Mouse (Mus musculus): ENCODE measurements around the gene Ethe1. TPM values are rescaled to one million over a fixed set of nuclear protein-coding genes. Genes with fewer than 3 reads are reported as not detected.

Gene Ethe1
- total RNA-seq (2022): 10 to 100 TPM; 66.1 to 75.2 (median 70.0) TPM

DNA sequence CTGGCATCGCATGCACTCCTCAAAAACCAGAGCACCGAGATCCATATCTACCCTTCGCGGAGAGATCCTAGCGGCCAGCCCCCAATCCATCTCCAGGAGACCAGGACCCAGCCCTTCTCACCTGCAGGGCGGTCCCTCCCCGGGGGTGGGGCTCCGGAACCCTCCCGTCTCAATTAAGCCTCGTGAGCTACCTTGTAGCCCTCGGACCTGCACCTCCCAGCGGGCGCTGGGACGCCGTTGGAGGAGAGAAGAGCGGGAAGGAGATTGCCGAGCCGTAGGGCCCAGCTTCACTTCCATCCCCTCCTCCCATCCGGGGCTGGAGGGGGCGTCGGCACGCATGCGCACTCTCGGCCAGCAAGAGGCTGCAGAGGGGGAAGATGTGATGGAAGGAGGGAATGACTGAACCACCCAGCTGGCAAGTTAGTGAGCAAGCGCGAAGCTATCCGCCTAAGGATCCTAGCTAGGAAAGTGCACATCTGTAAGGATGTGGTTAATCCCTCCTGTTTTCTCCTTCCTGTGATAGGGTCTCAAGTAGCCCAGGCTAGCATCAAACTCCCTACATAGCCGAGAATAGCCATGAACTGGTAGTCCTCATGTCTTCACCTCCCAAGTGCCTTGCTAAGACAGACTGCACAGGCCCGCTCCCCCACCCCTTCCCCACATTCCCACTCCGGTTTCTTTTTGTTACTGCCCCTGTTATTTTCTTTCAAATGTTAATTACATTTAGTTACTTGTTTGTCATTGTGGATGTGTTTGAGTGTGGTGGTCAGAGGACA lies at the start of gene Ethe1, which contains the start of gene Zfp575:
Gene Ethe1 (plus strand): TSS at position 214 of the 776 bp plus-strand sequence.
Gene Zfp575 (minus strand): TSS at position 312 of the 776 bp plus-strand sequence.
- DNase-seq (ENCODE audit: low spot score): no peak

DNA sequence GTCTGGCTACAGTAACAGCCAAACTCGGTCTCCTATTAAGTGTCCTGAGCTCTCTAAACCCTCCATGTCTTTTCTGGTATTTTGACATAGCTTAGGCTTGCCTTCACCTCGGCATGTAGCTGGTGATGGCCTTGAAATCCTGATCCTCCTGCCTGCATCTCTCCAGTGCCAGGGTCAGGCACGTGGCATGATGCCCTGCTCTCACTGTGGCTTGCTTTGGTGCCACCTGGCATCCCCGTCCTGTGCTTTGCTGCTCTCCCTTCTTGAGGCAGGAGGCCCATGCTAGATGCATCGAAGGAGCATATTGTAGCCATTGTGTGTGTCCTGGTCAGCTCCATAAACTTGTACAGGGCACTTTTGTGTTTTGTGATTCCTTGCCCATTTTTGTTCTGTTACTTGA lies 49.8 kb upstream of the Ethe1 start:
- no peak for DNase-seq (ENCODE audit: low spot score)

DNA sequence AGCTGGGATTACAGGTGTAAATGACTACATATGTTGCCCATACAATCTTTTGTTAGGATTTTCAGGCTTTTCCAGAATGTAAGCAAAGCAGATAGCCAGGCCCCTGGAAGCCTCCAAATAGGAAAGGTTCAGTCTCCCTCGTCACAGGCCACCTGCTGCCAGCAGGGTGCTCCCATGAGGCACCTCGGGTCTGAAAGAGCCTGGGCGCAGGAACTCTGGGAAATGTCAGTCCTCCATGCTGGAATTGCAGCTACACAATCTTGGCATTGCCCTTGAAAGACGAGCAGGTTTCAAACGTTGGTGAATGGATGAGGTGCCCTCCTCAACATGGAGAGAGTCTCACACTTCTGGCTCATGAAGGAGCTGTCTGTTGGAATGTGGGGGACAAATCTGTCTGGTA lies 49.2 kb upstream of the Ethe1 start:
- no peak for DNase-seq (ENCODE audit: low spot score)

DNA sequence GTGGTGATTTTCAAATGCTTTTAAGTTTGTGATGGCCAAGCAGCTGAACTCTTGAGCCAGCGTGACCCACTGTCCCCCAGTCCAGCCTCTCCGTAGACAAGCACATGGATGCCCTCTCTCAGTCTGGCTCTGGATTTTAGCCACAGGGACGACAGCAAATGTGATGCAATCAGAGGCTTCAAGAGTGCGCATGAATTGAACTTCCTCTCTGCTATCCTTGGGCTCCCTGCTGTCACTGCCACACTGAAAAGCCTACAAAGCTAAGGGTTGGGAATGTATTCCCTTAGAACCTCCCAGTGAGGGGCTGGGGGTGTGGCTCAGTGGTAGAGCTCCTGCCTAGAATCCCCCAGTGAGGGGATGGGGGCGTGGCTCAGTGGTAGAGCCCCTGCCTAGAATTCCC lies 48.6 kb upstream of the Ethe1 start:
- DNase-seq (ENCODE audit: low spot score): no peak

DNA sequence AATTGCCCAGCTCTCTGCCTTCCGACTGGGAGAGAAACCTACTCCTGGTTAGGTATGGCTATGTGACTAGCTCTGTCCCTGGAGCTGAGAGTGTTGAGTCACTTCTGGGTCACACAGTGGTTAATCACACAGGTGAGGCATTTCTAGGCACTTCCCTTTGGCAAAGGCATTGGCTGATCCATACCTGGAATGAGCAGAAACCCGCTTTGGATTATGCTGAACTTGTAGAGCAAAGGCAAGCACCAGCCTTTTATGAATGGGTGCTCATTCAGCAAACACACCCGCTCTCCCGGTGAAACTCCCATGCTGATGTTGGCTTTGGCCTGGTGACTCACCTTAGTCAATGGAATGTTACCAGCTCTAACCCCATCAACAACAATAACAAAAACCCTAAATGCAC lies 47.7 kb upstream of the Ethe1 start:
- no peak for DNase-seq (ENCODE audit: low spot score)

DNA sequence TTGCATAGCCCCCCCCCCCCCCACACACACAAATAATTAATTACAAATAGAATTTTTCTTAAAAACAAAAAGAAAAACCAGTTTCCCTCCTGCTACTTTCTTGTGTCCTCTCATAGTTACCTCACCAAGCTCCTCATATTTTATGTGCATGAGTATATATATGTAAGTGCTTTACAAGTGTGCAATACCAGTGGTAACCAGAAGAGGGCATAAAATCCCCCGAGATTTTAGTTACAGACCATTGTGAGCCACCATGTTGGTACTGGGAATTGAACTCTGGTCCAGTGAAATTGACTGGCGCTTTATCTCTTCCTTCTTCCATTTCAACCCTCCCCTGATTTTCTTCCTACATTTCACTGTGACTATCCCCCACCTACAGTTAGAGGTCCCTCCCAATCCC lies 42.8 kb upstream of the Ethe1 start:
- no peak for DNase-seq (ENCODE audit: low spot score)

DNA sequence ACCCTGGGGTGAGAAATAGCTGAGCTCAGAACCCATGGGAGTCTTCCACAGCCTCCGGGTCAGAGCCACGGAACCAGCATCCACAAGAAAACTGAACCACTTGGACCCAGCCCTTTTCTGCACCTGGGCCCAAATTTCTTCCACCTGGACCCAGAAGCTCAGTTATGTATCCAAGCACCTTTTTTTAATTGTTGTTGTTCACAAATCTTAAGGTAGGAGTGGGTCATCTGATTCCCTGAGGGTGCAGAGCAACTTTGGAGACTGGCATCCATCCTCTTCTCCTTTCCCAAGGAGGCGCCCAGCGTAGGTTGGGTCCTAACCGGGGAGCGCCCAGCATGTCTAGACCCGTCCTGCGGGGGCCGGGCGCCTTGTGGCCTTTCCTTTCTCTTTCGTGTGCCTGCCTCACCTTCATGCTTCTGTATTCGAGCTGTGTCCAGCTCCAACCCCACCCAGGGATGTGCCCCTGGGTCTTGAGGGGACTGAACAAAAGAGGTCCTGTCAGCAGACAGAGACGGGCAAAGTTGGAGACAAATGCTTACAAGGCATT lies 41.2 kb upstream of the Ethe1 start, which contains the start of the genes Pinlyp and Xrcc1:
Gene Pinlyp (minus strand): TSS at position 51 of the 547 bp plus-strand sequence.
Gene Xrcc1 (plus strand): TSS at position 222 of the 547 bp plus-strand sequence.
- DNase-seq (ENCODE audit: low spot score): no peak

DNA sequence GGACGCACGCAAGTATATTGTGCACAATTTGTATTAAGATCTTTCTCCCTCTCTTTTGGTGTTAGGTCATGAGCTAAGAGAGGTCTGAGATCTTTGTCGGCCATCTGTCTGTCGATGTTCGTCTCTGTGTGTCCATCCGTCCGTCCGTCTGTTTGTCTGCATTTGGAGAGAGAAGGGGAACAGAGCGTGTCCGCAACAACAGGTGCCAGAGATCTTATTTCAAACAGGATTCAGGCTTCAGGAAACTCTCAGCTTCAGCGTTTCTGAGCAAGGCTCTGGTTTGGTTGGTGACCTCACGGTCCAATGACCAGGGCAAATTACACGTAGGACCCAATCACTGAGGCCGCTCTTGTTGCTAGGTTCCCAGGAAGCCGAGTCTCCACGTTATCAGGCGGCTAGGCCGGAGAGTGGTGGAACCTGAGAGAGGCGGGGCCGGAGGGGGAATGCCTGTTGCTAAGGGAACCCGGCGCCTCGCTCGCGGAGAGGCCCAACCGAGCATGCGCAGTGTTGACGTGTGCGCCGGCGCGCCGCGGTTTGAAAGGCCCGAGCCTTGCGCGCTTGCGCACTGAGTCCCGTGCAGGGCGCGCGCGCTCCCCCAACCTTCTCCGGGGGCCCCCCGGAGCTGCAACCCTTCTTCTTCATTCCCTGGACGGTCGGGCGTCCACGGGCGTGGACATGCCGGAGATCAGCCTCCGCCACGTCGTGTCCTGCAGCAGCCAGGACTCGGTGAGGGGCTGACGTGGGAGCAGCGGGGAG lies 40.5 kb upstream of the Ethe1 start:
- DNase-seq (ENCODE audit: low spot score): peak; percentile 99

DNA sequence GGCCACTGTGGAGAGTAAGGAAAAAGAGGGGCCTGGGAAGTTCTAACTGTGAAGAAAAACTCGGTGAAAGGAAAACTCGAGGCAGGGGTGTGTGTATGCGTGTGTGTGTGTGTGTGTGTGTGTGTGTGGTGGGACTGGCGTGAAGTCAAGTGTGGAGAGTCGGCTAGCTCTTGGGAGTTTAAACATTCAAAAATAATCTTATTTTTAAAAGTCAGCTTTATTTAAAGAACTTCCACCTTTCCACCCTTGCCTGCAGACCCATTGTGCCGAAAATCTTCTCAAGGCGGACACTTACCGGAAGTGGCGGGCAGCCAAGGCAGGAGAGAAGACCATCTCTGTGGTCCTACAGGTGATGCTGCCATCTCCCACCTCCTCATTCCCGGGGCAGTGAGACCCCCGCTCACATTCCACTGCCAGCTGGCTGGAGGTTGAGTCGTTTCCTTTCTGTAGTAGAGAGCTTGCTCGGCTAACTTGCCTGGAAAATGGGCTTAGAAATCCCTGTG lies 39.8 kb upstream of the Ethe1 start:
- DNase-seq (ENCODE audit: low spot score): no peak

DNA sequence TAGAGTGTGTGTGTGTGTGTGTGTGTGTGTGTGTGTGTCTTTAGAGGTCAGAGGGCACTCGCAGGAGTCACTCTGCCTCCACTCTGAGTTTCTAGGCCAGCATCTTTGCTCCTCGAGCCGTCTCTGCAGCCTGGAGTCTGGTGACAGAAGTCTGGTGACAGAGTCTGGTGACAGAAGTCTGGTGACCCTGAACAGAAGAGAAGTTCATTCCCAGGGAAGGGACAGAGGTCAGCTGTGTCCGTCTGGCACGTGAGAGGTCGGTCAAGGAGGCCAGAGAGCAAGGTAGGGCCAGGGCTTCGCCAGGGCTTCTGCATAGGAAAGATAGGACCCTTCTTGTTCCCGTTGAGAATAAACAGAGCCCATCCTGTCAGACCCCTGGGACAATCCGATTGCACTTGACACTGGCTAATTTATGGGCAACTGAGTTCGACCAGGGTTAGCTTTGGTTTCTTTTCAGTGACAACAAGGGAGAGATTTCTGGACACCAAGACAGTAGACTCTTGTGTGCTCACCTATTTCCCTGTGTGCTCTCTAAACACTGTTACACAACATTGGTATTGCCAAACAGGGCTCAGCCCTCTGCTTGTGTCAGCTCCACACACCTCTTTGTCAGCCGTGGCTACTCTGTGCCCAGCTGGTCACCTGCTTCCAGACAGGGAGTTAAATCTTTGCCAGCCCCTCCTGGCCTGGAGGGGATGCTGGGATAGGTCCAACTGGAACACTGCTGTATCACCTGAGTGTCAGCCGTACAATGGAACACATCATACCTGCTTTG lies 35.2 kb upstream of the Ethe1 start:
- DNase-seq (ENCODE audit: low spot score): no peak

DNA sequence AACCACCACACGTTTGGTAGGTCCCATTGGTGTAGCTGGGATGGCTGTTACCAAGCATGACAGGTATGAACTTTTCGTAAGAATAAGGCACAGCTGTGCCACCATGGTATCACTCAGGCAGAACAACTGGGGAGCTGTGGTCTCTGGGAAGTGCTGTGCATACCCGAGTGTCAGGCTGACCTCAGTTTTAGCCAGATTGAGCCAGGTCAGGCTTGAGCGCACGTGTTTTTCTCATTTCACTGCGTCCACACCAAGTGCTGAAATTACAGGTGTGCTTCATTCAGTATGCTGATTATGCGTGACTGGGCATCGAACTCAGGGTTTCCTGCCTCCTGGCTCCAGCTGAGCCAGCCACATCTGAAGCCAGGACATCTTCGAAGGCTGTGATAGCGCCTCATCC lies 31.6 kb upstream of the Ethe1 start:
- DNase-seq (ENCODE audit: low spot score): no peak

DNA sequence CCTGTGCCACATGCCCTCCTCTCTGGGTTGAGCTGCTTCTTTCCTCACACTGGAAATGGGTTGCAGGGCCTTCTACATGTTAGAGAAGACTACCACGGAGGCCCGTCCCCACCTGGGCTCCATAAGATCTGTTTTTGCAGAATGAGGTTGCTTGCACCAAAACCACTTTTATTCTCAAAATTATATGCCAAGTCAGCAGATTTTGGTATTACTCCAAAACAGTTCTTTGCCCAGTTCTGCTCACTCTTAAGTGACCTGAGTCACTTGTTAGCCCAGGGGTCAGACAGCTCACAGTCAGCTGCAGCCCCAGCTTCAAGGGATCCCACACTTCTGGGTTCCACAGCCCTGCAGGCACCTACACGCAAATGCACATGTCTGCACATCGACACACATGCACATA lies 25.9 kb upstream of the Ethe1 start:
- no peak for DNase-seq (ENCODE audit: low spot score)

DNA sequence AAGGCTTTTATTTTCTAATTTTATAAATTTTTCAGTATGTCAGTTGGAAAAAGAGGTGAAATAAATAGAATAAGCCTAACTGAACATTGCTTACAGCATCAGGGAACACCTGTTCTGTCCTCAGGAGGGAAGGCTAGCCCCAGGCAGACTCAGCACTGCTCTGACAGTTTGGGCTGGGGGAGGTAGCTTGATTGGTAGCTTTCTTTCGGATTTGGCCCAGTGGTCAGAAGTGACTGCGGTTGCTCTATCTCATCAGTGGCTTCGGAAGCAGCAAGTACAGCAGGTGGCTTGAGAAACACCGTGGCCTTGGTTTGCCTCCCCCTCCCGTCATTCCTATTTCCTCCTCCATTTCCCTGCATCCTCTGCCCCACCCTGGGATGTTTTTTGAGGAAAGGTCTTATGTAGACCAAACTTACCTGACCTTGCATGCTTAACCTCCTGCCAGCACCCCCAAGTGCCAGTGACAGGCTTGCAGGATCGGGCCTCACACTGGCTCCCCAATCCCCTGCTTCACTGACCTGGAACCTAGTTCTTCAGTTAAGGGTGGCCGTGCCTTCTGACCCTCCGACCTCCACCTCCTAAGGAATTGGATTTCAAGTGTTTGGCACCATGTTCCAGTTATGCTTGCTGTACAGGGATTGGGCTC lies 24.0 kb upstream of the Ethe1 start:
- DNase-seq (ENCODE audit: low spot score): no peak

DNA sequence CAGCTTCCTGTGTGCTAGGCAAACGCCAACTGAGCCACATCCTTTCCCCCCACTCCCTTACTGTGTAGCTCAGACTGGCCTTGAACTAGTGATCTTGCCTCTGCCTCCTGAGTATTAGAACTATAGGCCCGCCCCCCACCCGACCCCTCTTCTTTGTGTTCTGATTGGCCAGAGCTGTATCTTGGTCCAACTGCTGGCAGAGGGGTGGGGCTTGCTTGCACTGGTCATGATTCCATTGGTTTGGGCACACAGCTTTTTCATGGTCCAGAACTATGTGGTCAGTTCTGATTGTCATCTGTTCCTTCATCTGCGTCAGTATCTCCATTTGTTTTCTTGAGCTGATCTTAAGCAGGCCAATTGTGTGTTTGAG lies 23.5 kb upstream of the Ethe1 start:
- DNase-seq (ENCODE audit: low spot score): no peak

DNA sequence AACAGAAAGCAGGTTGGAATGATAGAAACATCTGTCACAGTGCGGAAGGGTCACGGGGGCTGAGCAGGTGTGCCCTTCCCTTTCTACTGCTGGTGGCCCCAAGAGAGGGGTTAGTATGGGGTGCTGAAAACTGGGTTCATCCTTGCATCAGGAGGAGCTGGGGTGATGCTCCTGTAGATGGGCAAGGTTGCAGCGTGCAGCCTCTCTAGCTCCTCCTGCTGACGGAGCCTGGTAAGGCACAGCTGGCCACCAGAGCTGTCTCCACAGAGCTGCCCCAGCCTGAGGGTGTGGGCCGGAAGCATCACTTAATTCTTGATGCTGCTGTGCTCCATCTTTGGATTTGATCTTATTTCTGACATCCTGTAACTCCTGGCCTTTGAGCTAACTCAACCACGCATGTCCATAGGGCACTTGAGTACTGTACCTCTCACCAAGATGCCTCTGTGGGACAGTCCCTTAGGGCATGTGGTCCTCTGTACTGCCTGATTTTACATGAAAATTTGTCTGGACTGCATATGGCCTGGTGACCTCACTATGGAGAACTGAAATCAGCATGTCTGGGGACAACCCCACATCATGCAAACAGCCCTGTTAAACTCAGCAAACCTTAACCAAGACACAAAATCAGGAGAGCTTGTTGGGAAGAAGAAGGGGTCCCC lies 22.6 kb upstream of the Ethe1 start:
- DNase-seq (ENCODE audit: low spot score): peak; percentile 46

DNA sequence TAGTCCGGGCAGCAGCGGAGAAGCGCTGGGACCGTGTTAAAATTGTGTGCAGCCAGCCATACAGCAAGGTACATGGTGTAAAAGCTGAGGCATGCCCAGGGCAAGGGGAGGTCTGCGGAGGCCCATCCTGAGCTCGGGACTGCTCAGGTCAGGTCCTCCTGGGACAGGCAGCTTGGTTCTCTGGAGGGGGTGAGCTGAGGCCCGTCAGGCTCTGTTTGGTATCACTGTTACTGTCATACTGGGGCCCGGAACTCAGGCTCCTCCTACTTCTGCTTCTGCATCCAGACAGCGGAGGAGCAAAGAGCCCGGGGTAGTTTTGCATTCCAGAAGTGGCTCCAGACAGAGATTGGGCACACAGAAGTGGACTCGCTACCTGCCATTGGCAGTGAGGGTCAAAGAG lies 21.7 kb upstream of the Ethe1 start:
- DNase-seq (ENCODE audit: low spot score): no peak

DNA sequence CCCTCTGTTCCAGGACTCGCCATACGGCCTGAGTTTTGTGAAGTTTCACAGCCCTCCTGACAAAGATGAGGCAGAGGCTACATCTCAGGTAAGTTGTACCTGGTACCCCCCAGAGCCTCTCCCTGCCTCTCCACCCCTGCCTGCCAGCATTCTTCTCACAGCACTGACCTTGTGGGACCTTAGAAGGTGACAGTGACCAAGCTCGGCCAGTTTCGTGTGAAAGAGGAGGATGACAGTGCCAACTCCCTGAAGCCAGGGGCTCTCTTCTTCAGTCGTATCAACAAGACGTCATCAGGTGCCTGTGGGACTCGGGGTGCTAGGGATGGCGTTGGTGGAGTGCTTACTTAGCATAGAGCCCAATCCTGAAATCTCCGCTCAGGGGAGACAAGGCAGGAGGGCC lies 21.1 kb upstream of the Ethe1 start:
- DNase-seq (ENCODE audit: low spot score): no peak

DNA sequence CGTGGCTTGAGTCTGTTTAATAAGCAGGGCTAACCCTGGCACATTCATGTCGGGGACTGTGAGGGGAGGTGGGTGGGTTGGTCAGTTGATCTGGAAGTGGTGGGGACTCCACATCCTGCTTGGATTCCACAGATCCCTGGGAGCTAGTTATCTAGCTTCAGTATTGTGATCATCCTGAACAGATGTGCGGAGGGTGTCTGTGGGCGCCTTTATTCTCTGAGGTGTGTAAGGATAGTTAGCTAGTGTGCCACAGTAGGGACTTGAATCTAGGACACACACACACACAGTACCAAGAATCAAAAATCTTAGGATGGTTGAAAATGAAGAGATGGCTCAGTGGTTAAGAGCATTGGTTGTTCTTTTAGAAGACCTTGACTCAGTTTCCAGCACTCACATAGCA lies 18.8 kb upstream of the Ethe1 start:
- no peak for DNase-seq (ENCODE audit: low spot score)

DNA sequence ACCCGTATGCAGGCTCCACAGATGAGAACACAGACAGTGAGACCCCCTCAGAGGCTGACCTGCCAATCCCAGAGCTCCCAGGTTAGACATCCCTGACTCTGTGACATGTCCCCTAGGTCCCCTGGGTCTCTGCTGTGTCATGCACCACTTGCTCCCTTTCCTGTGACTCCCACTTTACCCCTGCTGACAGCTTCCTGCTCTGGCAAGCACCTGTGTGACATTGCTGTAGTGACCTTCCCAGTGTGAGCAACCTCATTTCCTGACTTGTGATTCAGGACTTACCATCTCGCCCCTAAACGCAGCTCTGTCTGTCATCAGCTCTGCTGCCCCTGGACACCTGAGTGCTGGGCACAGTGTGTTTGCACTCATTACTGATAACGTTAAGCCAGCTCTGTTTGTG lies 16.3 kb upstream of the Ethe1 start:
- DNase-seq (ENCODE audit: low spot score): no peak

DNA sequence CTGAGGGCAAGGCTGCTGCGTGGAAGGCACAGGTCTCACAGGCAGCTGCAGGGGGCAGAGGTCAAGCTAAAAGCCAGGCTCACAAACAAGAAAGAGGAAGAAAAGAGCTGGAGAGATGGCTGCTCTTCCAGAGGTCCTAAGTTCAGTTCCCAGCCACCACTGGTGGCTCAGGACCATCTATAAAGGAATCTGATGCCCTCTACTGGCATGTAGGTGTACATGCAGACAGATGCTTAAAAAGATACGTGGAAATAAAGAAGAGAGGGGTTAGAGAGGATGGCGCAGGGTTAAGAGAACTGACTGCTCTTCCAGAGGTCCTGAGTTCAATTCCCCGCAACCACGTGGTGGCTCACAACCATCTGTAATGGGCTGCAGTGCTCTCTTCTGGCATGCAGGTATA lies 14.9 kb upstream of the Ethe1 start:
- DNase-seq (ENCODE audit: low spot score): no peak
